In the genomic region with DNA sequence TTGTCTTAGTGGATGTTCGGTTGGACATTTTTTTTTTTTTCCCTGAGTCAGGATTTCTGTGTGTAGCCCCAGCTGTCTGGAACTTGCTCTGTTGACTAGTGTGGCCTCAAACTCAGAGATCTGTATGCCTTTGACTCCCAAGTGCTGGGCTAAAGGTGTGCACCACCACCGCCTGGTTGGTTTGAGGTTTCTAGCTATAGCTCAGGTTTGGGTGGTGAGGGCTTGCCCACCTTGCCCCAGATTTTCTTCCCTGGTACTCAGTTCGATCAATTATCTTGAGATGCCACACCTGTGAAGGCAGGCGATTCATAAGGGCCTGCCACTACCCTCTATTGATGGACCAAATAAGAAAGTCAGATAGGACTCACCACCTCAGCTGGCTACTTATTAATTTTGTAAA, we compare ENCODE assay signal across 12 mouse cellular contexts.
"Had no signal": no experiment of that assay in that cellular context is flagged by ENCODE, and none has a peak within 500 bp of the region (broad histone marks: within the 10 kb centered on the region; RNA-seq: fewer than 3 reads in every experiment).

No protein-coding gene starts in this region.

- DNase-seq: kidney, adult 9 months; kidney, postnatal 4 days; liver; lung, adult 2 months; lung, postnatal 36 days; right cerebral cortex, postnatal 14 days; thymus, postnatal 36 days had no signal

- H3K4me1 ChIP-seq: limb, embryonic 12.5 days; midbrain, embryonic 13.5 days had no signal

- H3K9me3 ChIP-seq: limb, embryonic 12.5 days; midbrain, embryonic 13.5 days had no signal

- H3K4me2 ChIP-seq: limb, embryonic 12.5 days; midbrain, embryonic 13.5 days had no signal

- H3K27ac ChIP-seq: kidney, postnatal 0 days; layer of hippocampus, adult 2 months; limb, embryonic 12.5 days; liver, embryonic 14.5 days; midbrain, embryonic 13.5 days had no signal

- H3K9ac ChIP-seq: limb, embryonic 12.5 days; liver, embryonic 14.5 days; midbrain, embryonic 13.5 days had no signal

- H3K4me3 ChIP-seq: layer of hippocampus, adult 2 months; limb, embryonic 12.5 days; midbrain, embryonic 13.5 days had no signal

- H3K27me3 ChIP-seq: limb, embryonic 12.5 days; midbrain, embryonic 13.5 days had no signal

- ATAC-seq: midbrain, embryonic 13.5 days had no signal
